Mouse (Mus musculus) testis, adult 2 months (tissue): ENCODE data around the gene Pfkm. TPM values are rescaled to one million over a fixed set of nuclear protein-coding genes. Genes with fewer than 3 reads are reported as not detected.

Source experiments
- H3K27ac ChIP-seq: fragments of 200-500 bp; 2 replicates; pipeline ENCODE4 v1.5.1; 2012; ENCODE audit warnings: low read depth, low read length; ENCODE audit not compliant: control insufficient read depth, insufficient read depth
- H3K27me3 ChIP-seq: fragments of 200-500 bp; 2 replicates; pipeline ENCODE4 v1.6.1; 2012; ENCODE audit warnings: mild to moderate bottlenecking, low read length, moderate library complexity; ENCODE audit not compliant: control insufficient read depth, insufficient read depth
- H3K36me3 ChIP-seq: fragments of 200-500 bp; 2 replicates; pipeline ENCODE4 v1.6.1; 2012; ENCODE audit warnings: mild to moderate bottlenecking, low read length; ENCODE audit not compliant: control insufficient read depth, insufficient read depth
- H3K4me1 ChIP-seq: fragments of 200-500 bp; 2 replicates; pipeline ENCODE4 v1.6.1; 2012; ENCODE audit warnings: low read length; ENCODE audit not compliant: control insufficient read depth, insufficient read depth
- H3K4me3 ChIP-seq: fragments of 200-500 bp; 2 replicates; pipeline ENCODE4 v1.5.1; 2012; ENCODE audit warnings: low read depth, mild to moderate bottlenecking, low read length, moderate library complexity, mixed read lengths; ENCODE audit not compliant: control insufficient read depth
- CTCF ChIP-seq: fragments of 200-500 bp; IDR thresholded peaks from 2 replicates; pipeline ENCODE4 v1.5.1; 2012; ENCODE audit warnings: low read depth, mild to moderate bottlenecking, inconsistent platforms, low read length, moderate library complexity; ENCODE audit not compliant: control insufficient read depth, insufficient read depth, insufficient replicate concordance
- POLR2A ChIP-seq: fragments of 200-500 bp; IDR thresholded peaks from 2 replicates; pipeline ENCODE4 v1.6.1; 2012; ENCODE audit warnings: low read depth, mild to moderate bottlenecking, inconsistent platforms, low read length, moderate library complexity; ENCODE audit not compliant: control insufficient read depth
- polyA plus RNA-seq: library from polyadenylated mRNA; depleted of rRNA; stranded (reverse); fragments of >200 nt; gene quantifications from 2 replicates; pipeline ENCODE4 v1.2.3, GENCODE M21; 2012

Pfkm gene
- polyA plus RNA-seq, 1 experiment, result 117 TPM

GRCm38 (mm10) chr15:98152916-98153315, 60.5 kb downstream of the Pfkm start:
- TF ChIP-seq POLR2A (no peak), CTCF (no peak)
- no peak overlapping the region for H3K27ac ChIP-seq
- no peaks in the 10 kb centered on the region for H3K4me1 ChIP-seq
- H3K36me3 ChIP-seq, result no peaks in the 10 kb centered on the region
- no peaks in the 10 kb centered on the region for H3K27me3 ChIP-seq
- no peak overlapping the region for H3K4me3 ChIP-seq

- no peaks in the 10 kb centered on the region for H3K4me1 ChIP-seq
- no peak for TF ChIP-seq CTCF
- no peak for TF ChIP-seq POLR2A
- H3K4me3 ChIP-seq, result no peak overlapping the region
- no peaks in the 10 kb centered on the region for H3K27me3 ChIP-seq
- no peak overlapping the region for H3K27ac ChIP-seq
- no peaks in the 10 kb centered on the region for H3K36me3 ChIP-seq
Measured at GRCm38 (mm10) chr15:98153625-98154024, 61.2 kb downstream of the Pfkm start.

- TF ChIP-seq POLR2A (no peak), CTCF (no peak)
- no peaks in the 10 kb centered on the region for H3K36me3 ChIP-seq
- no peaks in the 10 kb centered on the region for H3K4me1 ChIP-seq
- H3K4me3 ChIP-seq, result no peak overlapping the region
- H3K27me3 ChIP-seq, result no peaks in the 10 kb centered on the region
- H3K27ac ChIP-seq, result no peak overlapping the region
Measured at GRCm38 (mm10) chr15:98154146-98154545, 61.8 kb downstream of the Pfkm start.

GRCm38 (mm10) chr15:98154631-98155030, 62.2 kb downstream of the Pfkm start:
- Histone ChIP-seq H3K27me3 (no peaks in the 10 kb centered on the region), H3K36me3 (no peaks in the 10 kb centered on the region), H3K27ac (no peak overlapping the region), H3K4me3 (no peak overlapping the region), H3K4me1 (no peaks in the 10 kb centered on the region)
- TF ChIP-seq POLR2A (no peak), CTCF (no peak)

- Histone ChIP-seq H3K4me3 (no peak overlapping the region), H3K36me3 (no peaks in the 10 kb centered on the region), H3K27ac (no peak overlapping the region), H3K4me1 (no peaks in the 10 kb centered on the region), H3K27me3 (no peaks in the 10 kb centered on the region)
- no peak for TF ChIP-seq CTCF
- TF ChIP-seq POLR2A, result no peak
Measured at GRCm38 (mm10) chr15:98155272-98155671, 62.9 kb downstream of the Pfkm start.

- Histone ChIP-seq H3K4me1 (no peaks in the 10 kb centered on the region), H3K36me3 (no peaks in the 10 kb centered on the region), H3K4me3 (no peak overlapping the region), H3K27me3 (no peaks in the 10 kb centered on the region), H3K27ac (no peak overlapping the region)
- no peak for TF ChIP-seq CTCF
- no peak for TF ChIP-seq POLR2A
Measured at GRCm38 (mm10) chr15:98155944-98156343, 63.6 kb downstream of the Pfkm start.

GRCm38 (mm10) chr15:98157253-98157652, 64.9 kb downstream of the Pfkm start:
- Histone ChIP-seq H3K4me3 (no peak overlapping the region), H3K4me1 (no peaks in the 10 kb centered on the region), H3K27me3 (no peaks in the 10 kb centered on the region), H3K36me3 (no peaks in the 10 kb centered on the region), H3K27ac (no peak overlapping the region)
- no peak for TF ChIP-seq POLR2A

- H3K27ac ChIP-seq, result no peak overlapping the region
- no peaks in the 10 kb centered on the region for H3K4me1 ChIP-seq
- TF ChIP-seq CTCF (no peak), POLR2A (no peak)
- H3K27me3 ChIP-seq, result no peaks in the 10 kb centered on the region
- H3K36me3 ChIP-seq, result no peaks in the 10 kb centered on the region
- H3K4me3 ChIP-seq, result no peak overlapping the region
Measured at GRCm38 (mm10) chr15:98161026-98161805, 68.8 kb downstream of the Pfkm start.
